Mouse (Mus musculus) C2C12 (cell line): ENCODE results near the gene Asb6.

ENCODE experiments used
- CEBPB ChIP-seq: IDR thresholded peaks from one replicate; pipeline ENCODE4 v1.6.1; 2011; ENCODE audit warnings: low read depth, mild to moderate bottlenecking, control low read depth, moderate library complexity
- CTCF ChIP-seq: IDR thresholded peaks from one replicate; pipeline ENCODE4 v1.5.1; 2011; ENCODE audit not compliant: control insufficient read depth, insufficient read depth, insufficient read length
- FOSL1 ChIP-seq: IDR thresholded peaks from one replicate; pipeline ENCODE4 v1.8.0; 2011; ENCODE audit warnings: mild to moderate bottlenecking, low read length; ENCODE audit not compliant: poor library complexity, insufficient read depth, severe bottlenecking
- MAX ChIP-seq: IDR thresholded peaks from one replicate; pipeline ENCODE4 v1.6.1; 2011; ENCODE audit warnings: mild to moderate bottlenecking, control low read depth
- MYOD1 ChIP-seq: IDR thresholded peaks from one replicate; pipeline ENCODE4 v1.6.1; 2011; ENCODE audit warnings: low read depth; ENCODE audit not compliant: control insufficient read depth, insufficient read length
- MYOG ChIP-seq: IDR thresholded peaks from one replicate; pipeline ENCODE4 v1.6.1; 2011; ENCODE audit not compliant: control insufficient read depth, insufficient read length; ENCODE audit errors: extremely low read depth
- USF1 ChIP-seq: IDR thresholded peaks from one replicate; pipeline ENCODE4 v1.6.1; 2011; ENCODE audit warnings: low read depth, mild to moderate bottlenecking, control low read depth, moderate library complexity

DNA sequence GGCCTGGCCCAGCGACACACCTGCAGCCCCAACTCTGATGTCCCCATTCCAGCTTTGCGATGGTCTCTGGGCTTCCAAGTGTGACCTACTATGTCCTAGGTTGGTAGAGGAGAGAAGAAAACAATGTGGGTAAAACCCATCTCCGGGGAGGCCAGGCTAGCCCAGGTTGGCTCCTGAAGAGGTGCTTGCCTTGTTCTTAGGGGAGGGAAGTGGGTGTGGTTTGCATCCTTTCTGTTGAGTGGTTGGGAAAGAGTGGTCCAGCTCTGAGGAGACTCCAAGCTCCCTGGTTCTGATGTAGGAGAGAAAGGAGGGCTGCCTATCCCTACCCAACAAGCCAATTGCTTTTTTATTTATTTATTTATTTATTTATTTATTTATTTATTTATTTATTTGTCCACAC lies 35.3 kb upstream of the Asb6 start:
- TF ChIP-seq CTCF, result no peak
- TF ChIP-seq USF1, result no peak
- no peak for TF ChIP-seq MYOD1
- no peak for TF ChIP-seq MYOG
- TF ChIP-seq MAX, result no peak
- no peak for TF ChIP-seq CEBPB
- TF ChIP-seq FOSL1, result no peak
